Comparison of ENCODE assay signal across 13 mouse cellular contexts in genomic region chr1:190532879-190533676, GRCm38 (mm10).
DNase-seq lines count a peak whose midpoint lies in the region; ATAC-seq lines count a peak whose summit lies in the region.
"Had no signal": no experiment of that assay in that cellular context is flagged by ENCODE, and none has a peak within 500 bp of the region (broad histone marks: within the 10 kb centered on the region; RNA-seq: fewer than 3 reads in every experiment).

No protein-coding gene starts in this region.

- H3K9me3 ChIP-seq in heart, embryonic 10.5 days = no peaks in the 10 kb centered on the region
- no peaks in the 10 kb centered on the region for H3K9me3 ChIP-seq in neural tube, embryonic 15.5 days (replicated peaks)
- no peaks in the 10 kb centered on the region for H3K9me3 ChIP-seq in midbrain, embryonic 11.5 days (ENCODE audit: control insufficient read depth, low read length)
- H3K9me3 ChIP-seq: limb, embryonic 12.5 days had no signal

- H3K4me2 ChIP-seq in neural tube, embryonic 15.5 days = no peak overlapping the region
- H3K4me2 ChIP-seq in midbrain, embryonic 11.5 days = no peak overlapping the region
- H3K4me2 ChIP-seq: limb, embryonic 12.5 days had no signal

- H3K27ac ChIP-seq in heart, embryonic 10.5 days = peak overlapping the region; percentile 81
- no peak overlapping the region for H3K27ac ChIP-seq in neural tube, embryonic 15.5 days (replicated peaks)
- peak overlapping the region; percentile 10; the same call in 1 of the 2 replicates for H3K27ac ChIP-seq in midbrain, embryonic 11.5 days (ENCODE audit: low read depth, low read length)
- H3K27ac ChIP-seq: limb, embryonic 12.5 days had no signal

- H3K4me3 ChIP-seq in heart, embryonic 10.5 days = no peak overlapping the region
- H3K4me3 ChIP-seq in neural tube, embryonic 15.5 days (replicated peaks) = no peak overlapping the region
- H3K4me3 ChIP-seq in midbrain, embryonic 11.5 days (ENCODE audit: low read depth, low read length) = no peak overlapping the region
- H3K4me3 ChIP-seq: limb, embryonic 12.5 days had no signal

- no peak for DNase-seq in heart, embryonic 10.5 days (ENCODE audit: low spot score)
- DNase-seq in heart, adult 9 months (ENCODE audit: low spot score in 2 of 2) = no peak
- DNase-seq in neural tube, embryonic 10.5 days (ENCODE audit: extremely low spot score, low spot score) = peak; percentile 47
- DNase-seq in midbrain, embryonic 11.5 days (ENCODE audit: low spot score, missing footprints) = peak; percentile 93
- no peak for DNase-seq in cerebellum, postnatal 10 days
- DNase-seq in ovary, adult 18-20 months (ENCODE audit: low spot score) = no peak
- no peak for DNase-seq in cerebellum, adult 9-10 months
- DNase-seq: B cell, adult 2 months; gastrocnemius, postnatal 14 days; kidney, postnatal 25 days had no signal

- peaks cover 13% of the 10 kb centered on the region; the same call in 1 of the 2 replicates for H3K27me3 ChIP-seq in heart, embryonic 10.5 days (ENCODE audit: insufficient read depth, poor library complexity, severe bottlenecking)
- H3K27me3 ChIP-seq in neural tube, embryonic 15.5 days (replicated peaks) = no peaks in the 10 kb centered on the region
- H3K27me3 ChIP-seq in midbrain, embryonic 11.5 days (ENCODE audit: control insufficient read depth, insufficient read depth, low read length) = no peaks in the 10 kb centered on the region; the same call in 1 of the 2 replicates

- 13% methylated on average over 10 of the region's 10 CpGs for WGBS in heart, embryonic 10.5 days
- 23% methylated on average over 10 of the region's 10 CpGs for WGBS in neural tube, embryonic 15.5 days
- WGBS in midbrain, embryonic 11.5 days = 19% methylated on average over 10 of the region's 10 CpGs

- H3K4me1 ChIP-seq in heart, embryonic 10.5 days = peaks cover 27% of the 10 kb centered on the region
- H3K4me1 ChIP-seq in neural tube, embryonic 15.5 days = peaks cover 8% of the 10 kb centered on the region; the same call in 1 of the 2 replicates
- H3K4me1 ChIP-seq in midbrain, embryonic 11.5 days (ENCODE audit: control insufficient read depth, insufficient read depth, low read length) = peaks cover 17% of the 10 kb centered on the region

- H3K36me3 ChIP-seq in heart, embryonic 10.5 days = no peaks in the 10 kb centered on the region
- H3K36me3 ChIP-seq in neural tube, embryonic 15.5 days = no peaks in the 10 kb centered on the region
- no peaks in the 10 kb centered on the region for H3K36me3 ChIP-seq in midbrain, embryonic 11.5 days (ENCODE audit: control insufficient read depth, insufficient read depth, low read length)
- H3K36me3 ChIP-seq: limb, embryonic 12.5 days had no signal

- H3K9ac ChIP-seq in neural tube, embryonic 15.5 days (replicated peaks) = no peak overlapping the region
- no peak overlapping the region for H3K9ac ChIP-seq in midbrain, embryonic 11.5 days (ENCODE audit: low read length)
- H3K9ac ChIP-seq: limb, embryonic 12.5 days had no signal

- ATAC-seq in neural tube, embryonic 15.5 days (ENCODE audit: low FRiP score) = no peak
- ATAC-seq in midbrain, embryonic 11.5 days (ENCODE audit: low FRiP score) = peak; percentile 73
- ATAC-seq: Patski had no signal

Comparison
In these comparisons a context has a peak if more than half of its experiments do, and no peak if none do; other contexts are left out.
1. DNase-seq: peak in neural tube, embryonic 10.5 days (single experiment) and midbrain, embryonic 11.5 days (single experiment); none in heart, embryonic 10.5 days (single experiment), heart, adult 9 months (0 of 2), cerebellum, postnatal 10 days (0 of 2), ovary, adult 18-20 months (single experiment) and cerebellum, adult 9-10 months (single experiment).